Mouse (Mus musculus): ENCODE data around the gene Proca1.

Proca1 gene

DNA sequence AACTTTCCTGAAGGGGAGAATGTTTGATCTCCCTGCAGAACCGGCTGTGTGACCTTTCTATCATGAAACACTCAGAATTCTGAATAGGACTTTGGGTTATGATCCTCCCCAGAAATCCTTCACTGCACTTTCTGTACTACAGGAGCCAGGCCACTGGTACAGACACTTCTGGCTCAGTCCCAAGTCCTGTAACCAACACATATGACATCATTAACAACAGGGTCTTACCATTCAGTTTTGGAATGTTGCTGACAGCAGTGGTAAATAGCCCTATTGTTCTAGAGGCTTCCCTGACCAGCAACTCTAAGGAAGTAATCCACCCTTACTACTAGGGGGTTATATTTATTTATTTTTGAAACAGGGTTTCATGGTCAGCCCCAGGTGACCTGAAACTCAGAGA, at the start of gene Proca1:
Gene Proca1 (plus strand): TSS at position 280 of the 400 bp plus-strand sequence.
- DNase-seq (ENCODE audit: low read depth): no peak

- DNase-seq (ENCODE audit: low read depth): no peak
Measured at GRCm38 (mm10) chr11:78143520-78143919, 49.7 kb upstream of the Proca1 start.

GRCm38 (mm10) chr11:78146168-78146567, 47.0 kb upstream of the Proca1 start:
- DNase-seq (ENCODE audit: low read depth): no peak

- DNase-seq (ENCODE audit: low read depth): no peak
Measured at GRCm38 (mm10) chr11:78146707-78147543, 46.3 kb upstream of the Proca1 start.

DNA sequence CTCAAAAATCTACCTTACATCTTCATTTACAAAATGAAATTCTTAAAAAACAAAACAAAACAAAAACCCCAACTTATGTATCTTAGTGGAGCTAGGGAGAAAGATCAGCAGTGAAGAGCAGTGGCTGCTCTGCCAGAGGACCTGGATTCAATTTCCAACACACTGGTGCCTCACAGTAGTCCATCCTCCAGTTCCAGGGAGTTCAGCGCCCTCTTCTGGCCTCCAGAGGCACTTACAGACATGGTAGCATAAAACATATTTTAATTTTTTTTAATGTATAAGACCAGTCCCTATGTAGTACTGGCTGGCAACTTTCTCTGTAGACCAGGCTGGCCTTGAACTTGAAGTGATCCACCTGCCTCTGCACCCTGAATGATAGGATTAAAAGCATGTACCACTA, 42.0 kb upstream of the Proca1 start:
- peak; percentile 82 for DNase-seq (ENCODE audit: low read depth)

DNA sequence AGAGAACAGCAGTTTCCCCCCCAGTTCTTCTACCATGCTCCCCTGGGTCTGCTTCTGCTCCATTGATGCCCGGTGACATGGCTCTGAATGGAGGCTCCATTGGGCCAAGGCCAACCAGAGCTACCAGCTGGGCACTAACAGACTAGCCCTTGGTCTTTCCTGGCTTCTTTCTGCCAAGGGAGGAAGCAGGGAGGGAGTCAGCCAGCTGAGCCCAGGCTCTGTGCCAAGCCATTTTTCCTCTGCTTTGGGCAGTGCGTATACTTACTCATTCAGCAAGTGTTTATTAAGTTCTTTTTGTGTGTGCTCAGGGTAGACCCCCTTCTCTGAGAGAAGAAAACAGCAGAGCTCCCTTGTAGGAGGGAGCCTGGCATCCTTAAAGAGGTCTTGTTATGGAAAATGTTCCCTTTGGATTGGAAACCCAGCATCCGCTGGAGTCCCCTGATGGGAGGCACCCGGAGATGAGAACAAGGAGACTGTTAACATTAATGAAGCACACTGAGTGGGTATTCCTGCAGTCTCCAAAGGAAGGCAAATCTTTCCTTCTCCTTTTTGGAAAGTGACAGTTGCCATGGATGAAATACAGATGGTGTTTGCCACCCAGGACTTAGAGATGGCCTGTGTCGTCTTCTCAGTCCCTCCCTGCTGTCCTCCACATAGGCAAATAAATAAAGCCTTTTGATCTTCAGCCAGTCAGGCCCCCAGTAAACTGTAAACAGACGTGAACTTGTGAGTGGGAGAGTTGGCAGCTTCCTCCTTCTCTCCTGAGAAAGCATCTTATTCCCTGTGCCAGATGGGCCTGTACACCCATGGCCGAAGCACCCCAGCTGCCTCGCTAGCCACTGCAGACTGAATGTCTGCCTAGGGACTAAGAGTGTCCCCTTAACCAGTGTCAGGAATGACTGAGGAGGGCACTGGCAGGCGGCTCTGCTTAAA, 40.6 kb upstream of the Proca1 start:
- DNase-seq (ENCODE audit: low read depth): no peak

DNA sequence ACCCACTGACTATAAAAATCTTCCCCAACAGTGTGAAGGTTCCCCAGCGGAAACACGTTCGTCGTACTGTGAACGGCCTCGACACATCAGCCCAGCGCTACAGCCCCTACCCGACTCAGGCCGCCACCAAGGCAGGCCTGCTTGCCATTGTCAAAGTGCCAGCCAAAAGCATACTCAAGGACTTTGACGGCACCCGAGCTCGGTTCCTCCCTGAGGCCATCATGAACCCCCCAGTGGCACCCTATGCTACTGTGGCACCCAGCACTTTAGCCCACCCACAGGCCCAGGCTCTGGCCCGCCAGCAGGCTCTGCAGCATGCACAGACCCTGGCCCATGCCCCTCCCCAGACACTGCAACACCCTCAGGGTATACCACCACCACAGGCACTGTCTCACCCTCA, 39.4 kb upstream of the Proca1 start:
- DNase-seq (ENCODE audit: low read depth): no peak

- DNase-seq (ENCODE audit: low read depth): no peak
Measured at GRCm38 (mm10) chr11:78155674-78156073, 37.5 kb upstream of the Proca1 start.

DNA sequence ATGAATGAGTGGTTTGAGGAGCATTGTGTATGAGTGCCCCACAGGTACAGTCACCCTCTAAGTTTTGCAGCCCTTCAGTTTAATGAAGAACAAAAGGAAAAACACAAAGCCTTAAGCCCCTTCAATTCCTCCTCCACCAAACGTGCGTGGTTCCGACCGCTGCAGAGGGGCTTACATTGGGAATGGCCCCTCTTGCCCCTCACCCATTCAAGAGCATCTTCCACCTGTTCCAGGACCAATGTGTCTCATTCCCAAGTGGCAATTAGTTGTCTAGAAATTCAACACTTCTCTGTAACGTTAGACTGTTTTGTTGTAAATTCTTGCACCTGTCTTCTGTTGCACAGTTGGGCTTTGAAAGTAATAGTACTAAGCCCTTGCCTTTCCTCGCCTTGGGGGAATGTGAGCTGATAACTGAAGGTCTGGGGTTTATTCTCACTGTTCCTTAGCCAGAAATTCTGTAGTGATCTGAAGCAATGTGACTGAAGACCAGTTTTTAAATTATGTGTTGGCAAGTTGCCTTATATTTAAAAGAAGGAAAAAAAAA, 37.0 kb upstream of the Proca1 start:
- no peak for DNase-seq (ENCODE audit: low read depth)

DNA sequence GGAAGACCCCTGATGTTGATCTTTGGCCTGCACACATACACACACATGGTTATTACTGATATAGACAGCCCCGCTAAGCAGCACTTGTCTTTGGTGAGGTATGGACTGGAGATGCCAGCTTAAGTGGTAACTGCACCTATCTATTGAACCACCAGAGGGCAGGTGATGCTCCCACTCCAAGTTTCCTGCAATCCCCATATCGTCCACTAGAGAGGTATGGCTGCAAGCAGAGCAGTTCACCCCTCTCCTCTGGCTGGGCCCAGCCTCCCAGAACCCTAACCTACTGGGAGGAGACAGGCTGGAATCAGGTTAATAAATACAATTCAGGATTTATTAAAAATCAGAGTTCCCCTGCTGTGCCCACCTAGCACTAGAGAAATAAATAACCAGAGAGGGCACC, 34.1 kb upstream of the Proca1 start:
- DNase-seq (ENCODE audit: low read depth): peak; percentile 92

- no peak for DNase-seq (ENCODE audit: low read depth)
Measured at GRCm38 (mm10) chr11:78159557-78159956, 33.6 kb upstream of the Proca1 start.

DNA sequence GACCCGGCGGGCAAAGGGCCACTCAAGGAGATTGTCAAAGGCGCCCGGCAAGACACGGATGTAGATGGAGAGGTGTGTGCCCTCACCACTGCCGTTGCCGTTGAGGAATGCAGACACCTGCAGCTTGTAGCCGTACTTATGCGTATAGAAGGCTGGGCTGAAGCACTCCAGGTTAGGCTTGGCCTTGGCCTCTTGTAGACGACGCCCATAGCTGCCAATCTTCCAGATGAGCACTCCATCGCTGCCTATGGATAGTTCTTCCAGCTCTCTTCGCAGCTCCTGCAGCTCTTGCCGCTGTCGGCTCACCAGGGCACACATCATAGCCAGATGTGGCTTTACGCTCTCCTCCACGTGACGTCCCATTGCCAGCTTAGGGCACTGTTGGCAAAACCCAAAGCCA, 33.0 kb upstream of the Proca1 start:
- no peak for DNase-seq (ENCODE audit: low read depth)

DNA sequence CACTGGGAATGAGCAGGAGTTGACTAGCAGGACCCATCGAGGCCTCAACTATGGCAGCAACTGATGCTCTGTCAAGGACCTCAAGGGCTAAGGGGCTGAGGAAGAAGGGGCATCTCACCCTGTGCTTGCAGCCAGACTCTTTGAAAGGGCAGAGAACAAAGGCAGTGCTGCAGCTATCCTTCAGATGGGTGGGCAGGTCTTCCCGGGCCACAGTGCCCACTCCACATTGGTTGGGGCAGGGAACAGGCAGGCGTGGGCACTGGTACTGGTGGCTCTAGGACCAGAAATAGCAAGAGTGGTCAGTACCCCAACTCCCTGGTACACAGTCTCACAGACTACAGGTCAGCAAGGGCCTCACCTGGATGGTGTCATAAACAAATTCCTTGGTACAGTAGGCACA, 32.5 kb upstream of the Proca1 start:
- no peak for DNase-seq (ENCODE audit: low read depth)

DNA sequence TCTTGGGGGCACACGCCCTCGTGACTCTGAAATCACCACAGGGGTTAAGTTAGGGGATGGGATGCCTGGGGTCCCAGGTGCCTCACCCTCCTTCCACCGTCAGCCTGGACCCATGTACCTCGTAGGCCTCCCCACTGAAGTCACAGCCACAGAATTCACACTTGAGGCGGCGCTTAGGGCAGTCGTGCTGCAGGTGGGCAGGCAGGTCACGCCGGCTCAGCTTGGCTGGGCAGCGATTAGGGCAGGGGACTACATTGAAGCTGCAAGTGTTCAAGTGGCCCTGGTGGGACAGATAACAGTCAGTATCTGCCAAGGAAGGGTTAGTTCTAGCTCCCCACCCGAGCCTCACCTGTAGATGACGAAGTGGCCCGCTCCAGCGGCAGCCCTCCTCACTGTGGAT, 32.0 kb upstream of the Proca1 start:
- no peak for DNase-seq (ENCODE audit: low read depth)

DNA sequence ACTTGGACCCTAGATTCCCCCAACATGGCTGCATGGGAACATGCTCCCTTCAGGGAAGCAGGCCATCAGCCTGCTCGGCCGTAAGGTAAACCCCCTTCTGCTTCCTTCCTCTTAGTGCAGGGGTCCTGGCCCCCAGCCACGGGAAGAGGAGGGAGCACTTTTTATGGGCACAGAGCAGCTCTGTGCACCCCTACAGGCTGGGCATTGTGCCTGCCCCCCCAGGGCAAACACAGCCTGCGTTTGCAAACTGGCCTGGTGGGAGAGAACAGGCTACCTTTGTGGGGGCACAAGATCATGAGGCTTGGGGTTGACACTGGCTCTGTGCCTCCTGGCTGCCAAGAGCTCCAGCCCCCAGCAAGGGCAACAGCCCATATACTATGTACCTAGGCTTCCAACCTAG, 31.2 kb upstream of the Proca1 start:
- DNase-seq (ENCODE audit: low read depth): no peak

DNA sequence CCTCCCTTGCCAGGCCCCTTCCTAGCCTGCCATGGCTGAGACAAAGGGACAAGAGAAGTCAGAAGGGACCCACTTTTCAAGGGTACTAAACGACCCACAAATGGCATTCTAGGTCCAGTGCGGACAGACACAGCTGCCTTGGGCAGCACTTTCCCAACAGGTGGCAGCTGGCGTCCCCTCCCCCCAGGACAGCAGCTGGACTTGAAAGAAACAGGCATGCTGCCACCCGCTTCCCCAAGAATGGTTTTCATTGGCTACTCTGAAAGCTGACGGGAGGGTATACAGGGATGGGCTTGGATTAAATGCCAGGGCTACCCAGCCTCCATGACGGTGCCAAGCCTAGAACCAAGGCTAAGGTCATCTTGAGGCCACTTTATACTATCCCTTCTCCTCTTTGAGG, 30.7 kb upstream of the Proca1 start:
- no peak for DNase-seq (ENCODE audit: low read depth)

DNA sequence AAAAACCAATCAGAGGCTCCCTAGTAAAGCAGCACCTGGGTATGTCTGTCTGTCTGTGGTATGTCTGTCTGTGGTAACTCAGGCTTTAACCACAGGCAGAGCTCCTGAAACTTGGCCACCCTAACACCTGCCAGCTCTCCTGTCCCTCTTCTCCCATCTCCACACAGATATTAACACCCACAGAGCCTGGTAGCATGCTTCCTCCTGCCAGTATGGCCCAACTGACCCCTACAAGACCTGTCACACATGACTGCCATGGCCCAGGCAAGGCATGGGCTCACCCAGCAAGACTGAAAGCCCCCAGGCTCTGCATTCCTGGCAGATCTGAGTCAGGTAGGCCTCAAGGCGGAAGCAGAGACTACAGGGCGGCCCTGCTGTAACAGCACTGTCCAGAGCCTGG, 30.1 kb upstream of the Proca1 start:
- no peak for DNase-seq (ENCODE audit: low read depth)

GRCm38 (mm10) chr11:78163681-78164603, 29.2 kb upstream of the Proca1 start:
- peak; percentile 50 for DNase-seq (ENCODE audit: low read depth)

GRCm38 (mm10) chr11:78164604-78164923, 28.6 kb upstream of the Proca1 start:
- peak; percentile 40 for DNase-seq (ENCODE audit: low read depth)

DNA sequence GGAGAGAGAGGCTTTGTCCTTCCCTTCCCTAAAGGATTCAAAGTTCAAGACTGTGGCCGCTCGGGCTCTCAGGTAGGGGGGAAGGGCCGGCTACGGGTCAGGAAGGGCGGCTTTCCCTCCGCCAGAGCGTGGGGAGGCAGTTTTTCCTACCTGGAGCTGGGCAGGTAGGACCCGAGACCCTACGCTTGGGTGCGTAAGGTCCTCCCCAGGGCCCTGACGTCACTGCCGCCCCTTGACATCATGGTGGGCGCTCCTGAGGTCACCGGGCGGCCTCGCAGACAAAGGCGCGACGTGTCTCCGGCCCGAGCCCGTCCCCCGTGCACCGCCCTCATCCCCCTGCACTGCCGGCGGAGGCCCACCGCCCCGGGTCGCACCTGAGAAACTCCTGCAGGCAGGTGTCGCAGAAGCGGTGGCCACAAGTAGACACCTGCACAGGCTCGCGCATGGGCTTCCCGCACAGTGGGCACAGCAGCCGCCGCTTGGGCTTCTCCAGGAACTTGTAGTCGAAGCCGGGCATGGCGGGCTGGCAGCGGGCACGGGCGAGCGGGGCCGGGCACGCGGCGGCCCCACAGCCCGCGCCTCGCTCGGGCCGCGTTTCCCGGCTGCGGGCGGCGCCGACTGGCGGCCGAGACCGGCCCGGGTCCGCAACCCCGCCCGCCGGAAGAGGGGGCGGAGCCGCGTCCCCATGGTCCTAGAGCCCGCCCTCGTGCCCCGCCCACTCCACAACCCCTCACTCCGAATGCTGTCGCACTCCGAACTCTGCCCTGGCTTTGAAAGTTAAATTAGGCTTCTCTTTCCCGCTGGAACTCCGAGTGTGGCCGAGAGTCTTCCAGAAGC, 28.1 kb upstream of the Proca1 start, which contains the start of gene Traf4:
Gene Traf4 (minus strand): TSS at position 666 of the 837 bp plus-strand sequence.
- DNase-seq (ENCODE audit: low read depth): peak; percentile 82

DNA sequence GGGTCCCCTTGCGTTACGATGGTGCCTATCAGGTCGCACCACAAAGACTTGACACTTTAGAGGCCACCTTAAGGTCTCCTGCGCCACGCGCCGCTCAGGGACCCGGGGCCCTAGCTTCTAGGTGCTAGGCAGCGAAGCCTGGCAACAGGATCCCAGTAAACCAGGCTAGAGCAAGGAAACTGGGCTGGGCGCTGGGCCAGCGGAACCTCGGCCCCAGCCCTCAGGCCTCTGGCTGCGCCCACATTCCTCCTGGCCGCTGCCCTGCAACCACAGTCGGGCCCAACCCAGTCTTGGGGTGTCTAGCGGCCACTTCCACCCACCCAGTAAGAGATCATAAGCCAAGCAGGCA, 27.5 kb upstream of the Proca1 start:
- DNase-seq (ENCODE audit: low read depth): peak; percentile 78

All from 416B (cell line).